Mouse (Mus musculus) embryonic facial prominence, embryonic 12.5 days (tissue): Measurements from ENCODE around the gene Pdik1l. TPM values are rescaled to one million over a fixed set of nuclear protein-coding genes. Genes with fewer than 3 reads are reported as not detected.

Experiments used
- ATAC-seq: fragments of 200-750 bp; cut with Nextera tagmentation; 2 replicates; pipeline ENCODE4 v1.8.0; 2017; ENCODE audit not compliant: insufficient number of reproducible peaks, insufficient read depth, low FRiP score, low TSS enrichment
- H3K27ac ChIP-seq: fragments of 300-500 bp; sonication (generic); 2 replicates; pipeline ENCODE4 v1.5.1; 2016; ENCODE audit warnings: mild to moderate bottlenecking
- H3K27me3 ChIP-seq: fragments of 300-500 bp; sonication (generic); 2 replicates; pipeline ENCODE4 v1.6.1; 2016; ENCODE audit warnings: mild to moderate bottlenecking, moderate library complexity
- H3K36me3 ChIP-seq: fragments of 300-500 bp; sonication (generic); 2 replicates; pipeline ENCODE4 v1.6.1; 2016; ENCODE audit warnings: mild to moderate bottlenecking
- H3K4me1 ChIP-seq: fragments of 300-500 bp; sonication (generic); 2 replicates; pipeline ENCODE4 v1.6.1; 2016
- H3K4me2 ChIP-seq: fragments of 300-500 bp; sonication (generic); replicated peaks from 2 replicates; pipeline ENCODE4 v1.6.1; 2016; ENCODE audit warnings: mild to moderate bottlenecking, moderate library complexity
- H3K4me3 ChIP-seq: fragments of 300-500 bp; sonication (generic); 2 replicates; pipeline ENCODE4 v1.5.1; 2016; ENCODE audit warnings: mild to moderate bottlenecking
- H3K9ac ChIP-seq: fragments of 300-500 bp; sonication (generic); 2 replicates; pipeline ENCODE4 v1.6.1; 2016; ENCODE audit warnings: mild to moderate bottlenecking, moderate library complexity
- H3K9me3 ChIP-seq: fragments of 300-500 bp; sonication (generic); 2 replicates; pipeline ENCODE4 v1.6.1; 2016; ENCODE audit warnings: mild to moderate bottlenecking, moderate library complexity
- WGBS: fragments of 180-500 bp; shearing (Covaris S2); methylation state at CpG from one replicate; pipeline ENCODE4 v1.1.7; 2016; 5-methylcytosine and 5-hydroxymethylcytosine counted together
- polyA plus RNA-seq: library from polyadenylated mRNA; unstranded; fragments of >200 nt; fragmentation: Nextera tagmentation; extraction: Ambion mirVana; gene quantifications from 2 replicates; pipeline ENCODE4 v1.2.1, GENCODE M21; 2016

Pdik1l gene
- polyA plus RNA-seq, 1 experiment from 2014 or later: 24.8 TPM

DNA sequence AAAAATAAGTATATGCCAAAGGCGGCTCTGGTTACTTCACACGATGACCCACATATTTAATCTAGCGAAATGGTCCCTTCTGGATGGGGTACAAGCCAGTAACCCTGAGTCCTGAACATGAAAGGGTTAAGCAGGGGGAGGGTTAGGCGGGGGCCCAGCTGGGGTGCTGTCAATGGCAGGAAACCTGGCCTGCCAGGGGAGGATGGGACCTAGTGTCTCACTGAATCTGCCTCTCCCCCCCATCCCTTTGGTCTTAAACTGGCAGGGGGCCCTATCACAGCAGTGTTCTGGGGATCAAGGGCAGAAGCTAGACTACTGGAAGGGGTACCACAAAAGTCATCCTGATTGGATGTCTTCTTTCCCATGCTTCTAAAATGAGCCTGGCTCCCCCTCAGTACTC, 31.8 kb downstream of the Pdik1l start:
- Histone ChIP-seq H3K4me1 (peaks cover 52% of the 10 kb centered on the region), H3K4me3 (no peak overlapping the region), H3K36me3 (no peaks in the 10 kb centered on the region), H3K27me3 (peaks cover 45% of the 10 kb centered on the region), H3K9ac (0 out of 2 replicates have a peak overlapping the region, but pooled peaks have one; percentile 15), H3K27ac (no peak overlapping the region), H3K4me2 (no peak overlapping the region), H3K9me3 (no peaks in the 10 kb centered on the region)
- ATAC-seq: no peak
- WGBS: 25% methylated on average over 4 of the region's 4 CpGs

DNA sequence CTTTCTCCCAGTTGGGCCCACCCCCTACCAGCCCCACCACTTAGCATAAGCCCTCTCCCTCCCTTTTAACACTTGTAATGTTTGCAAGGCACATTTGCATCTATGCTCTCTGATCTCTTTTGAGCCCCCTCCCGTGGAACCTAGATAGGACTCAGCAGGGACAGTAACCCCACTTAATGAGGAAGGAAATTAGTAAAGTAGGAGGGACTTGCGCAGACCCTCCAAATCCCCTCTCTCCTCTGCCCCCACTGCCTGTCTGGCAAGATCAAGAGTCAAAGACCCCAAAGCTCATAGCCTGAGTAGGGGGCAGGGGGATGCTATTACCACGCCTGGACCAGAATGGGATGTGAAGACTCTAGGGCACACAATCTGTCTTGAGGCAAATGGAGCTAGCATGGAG, 32.9 kb downstream of the Pdik1l start:
- H3K27ac ChIP-seq: no peak overlapping the region
- no peak for ATAC-seq
- WGBS: 30% methylated on average over 3 of the region's 3 CpGs
- H3K9ac ChIP-seq: no peak overlapping the region
- H3K36me3 ChIP-seq: no peaks in the 10 kb centered on the region
- peaks cover 61% of the 10 kb centered on the region for H3K4me1 ChIP-seq
- H3K27me3 ChIP-seq: peaks cover 55% of the 10 kb centered on the region
- no peak overlapping the region for H3K4me2 ChIP-seq
- no peak overlapping the region for H3K4me3 ChIP-seq
- no peaks in the 10 kb centered on the region for H3K9me3 ChIP-seq

DNA sequence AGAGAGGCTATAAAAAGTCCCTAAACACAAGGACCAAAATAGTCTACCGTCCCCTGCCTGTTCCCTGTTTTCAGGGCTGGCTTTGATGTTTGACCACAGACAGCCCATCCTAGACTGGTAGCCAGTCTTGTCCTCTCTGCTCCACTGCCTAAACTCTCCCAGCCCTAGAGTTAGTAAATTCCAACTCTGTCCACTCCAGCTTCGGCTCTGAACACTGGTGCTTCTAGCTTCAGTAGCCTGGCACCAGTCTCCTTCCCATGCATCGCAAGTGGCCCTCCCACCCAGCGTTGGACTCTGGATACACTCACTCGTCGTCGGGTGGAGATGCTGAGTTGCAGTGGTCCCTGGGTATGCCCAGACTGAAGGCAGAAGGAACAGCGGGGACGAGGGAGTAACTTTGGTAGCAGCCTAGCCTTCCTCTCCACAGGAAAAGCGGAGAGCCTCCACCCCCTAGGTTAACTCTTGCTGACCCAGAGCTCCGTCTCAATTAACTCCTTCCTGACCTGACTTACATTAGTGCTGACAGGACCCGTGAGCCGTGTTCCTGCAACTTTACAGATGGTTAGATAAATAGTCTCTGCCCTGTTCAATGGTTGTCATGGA, 33.9 kb downstream of the Pdik1l start, which contains the start of gene Grrp1:
Gene Grrp1 (minus strand): TSS at position 385 of the 603 bp plus-strand sequence.
- Histone ChIP-seq H3K27me3 (peaks cover 65% of the 10 kb centered on the region), H3K9ac (peak within 1 kb of the TSS; percentile 31; the same call in 1 of the 2 replicates), H3K9me3 (no peaks in the 10 kb centered on the region), H3K4me3 (peak within 1 kb of the TSS; percentile 34), H3K4me1 (peaks cover 62% of the 10 kb centered on the region), H3K4me2 (peak within 1 kb of the TSS; percentile 89), H3K36me3 (no peaks in the 10 kb centered on the region), H3K27ac (no peak within 1 kb of the TSS; the same call in 1 of the 2 replicates)
- 2% methylated on average over 13 of the region's 13 CpGs for WGBS
- ATAC-seq: no peak

DNA sequence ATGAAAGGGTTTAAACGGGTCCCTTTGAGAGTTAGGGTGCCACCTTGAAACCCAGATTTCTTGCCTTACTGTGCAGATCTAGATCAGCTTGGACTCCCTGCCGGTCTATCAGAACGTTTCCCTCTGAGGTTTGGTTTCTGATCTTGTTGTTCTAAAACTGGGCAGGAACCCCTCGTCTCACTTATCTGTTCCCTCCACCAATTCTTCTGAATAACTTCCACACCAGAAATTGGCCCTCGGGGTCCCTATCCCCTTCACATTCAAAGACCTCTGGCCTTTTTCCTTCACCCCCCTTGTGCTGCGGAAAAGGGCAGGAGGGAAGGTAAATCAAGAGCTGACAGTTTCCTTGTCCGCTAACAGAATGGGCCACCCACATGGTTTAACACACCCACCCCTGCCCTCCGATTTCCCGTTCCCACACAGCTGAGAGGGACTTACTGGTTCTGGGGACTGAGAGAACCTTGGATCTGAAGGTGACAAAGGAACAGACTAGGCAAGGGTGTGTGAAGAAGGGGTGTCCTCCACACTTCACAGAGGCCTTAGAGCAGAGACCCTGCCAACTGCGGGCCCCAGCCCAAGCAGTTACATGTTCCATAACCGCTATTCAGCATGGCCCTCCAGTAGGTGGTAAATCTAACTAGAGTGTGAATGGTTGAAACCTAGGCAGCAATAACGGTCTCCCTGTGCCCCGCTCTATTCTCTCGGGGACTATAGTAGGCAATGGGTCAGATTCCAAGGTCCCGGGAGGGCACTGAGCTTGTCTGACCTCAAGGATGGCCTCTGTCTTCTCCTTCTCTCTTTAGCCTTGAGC, 34.6 kb downstream of the Pdik1l start:
- Histone ChIP-seq H3K9ac (peak overlapping the region; percentile 31; the same call in 1 of the 2 replicates), H3K4me1 (peaks cover 62% of the 10 kb centered on the region), H3K4me3 (peak overlapping the region; percentile 34), H3K27ac (no peak overlapping the region), H3K4me2 (peak overlapping the region; percentile 89), H3K36me3 (no peaks in the 10 kb centered on the region), H3K27me3 (peaks cover 72% of the 10 kb centered on the region), H3K9me3 (no peaks in the 10 kb centered on the region)
- WGBS: 6% methylated on average over 15 of the region's 15 CpGs
- ATAC-seq: no peak

DNA sequence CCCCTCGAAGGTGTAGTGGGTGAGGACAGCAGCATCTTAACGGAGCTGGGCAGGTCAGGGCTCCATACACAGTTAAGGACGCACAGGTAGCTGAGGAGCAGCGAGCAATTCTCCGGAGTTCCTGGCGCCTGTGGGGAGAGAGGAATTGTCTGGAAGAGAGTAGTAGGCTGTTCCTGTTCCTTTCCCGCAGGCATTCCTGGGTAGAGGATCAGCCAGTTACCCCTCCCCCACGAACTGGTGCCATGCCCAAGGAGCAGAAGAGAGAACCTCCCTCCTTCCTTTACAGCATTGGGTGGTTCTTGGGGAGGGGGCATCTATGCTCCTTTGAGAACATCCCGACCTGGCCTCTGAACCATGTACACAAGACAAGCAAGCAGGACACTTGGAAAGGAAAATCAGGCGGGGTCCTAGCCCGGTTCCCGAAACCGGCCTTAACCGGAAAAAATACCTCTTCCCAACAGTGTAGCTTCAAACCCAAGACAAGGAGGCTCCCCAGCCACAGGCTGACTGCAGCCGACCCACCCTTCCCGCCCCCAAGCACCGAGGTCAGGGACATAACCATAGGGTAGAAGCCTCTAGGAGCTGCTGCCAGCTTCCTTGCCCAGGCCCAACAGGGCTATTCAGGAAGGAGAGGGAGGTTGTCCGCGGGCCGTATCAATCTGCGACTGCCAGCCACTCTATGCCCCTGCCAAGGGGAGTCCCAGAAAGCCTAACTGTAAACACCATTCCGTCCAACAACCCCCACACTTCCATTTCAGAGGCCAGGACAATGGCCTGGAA, 35.4 kb downstream of the Pdik1l start:
- Histone ChIP-seq H3K4me3 (peak overlapping the region; percentile 50), H3K9ac (peak overlapping the region; percentile 60), H3K36me3 (no peaks in the 10 kb centered on the region), H3K4me1 (peaks cover 56% of the 10 kb centered on the region), H3K4me2 (peak overlapping the region; percentile 89), H3K27ac (no peak overlapping the region), H3K27me3 (peaks cover 80% of the 10 kb centered on the region), H3K9me3 (no peaks in the 10 kb centered on the region)
- no peak for ATAC-seq
- 5% methylated on average over 22 of the region's 22 CpGs for WGBS

DNA sequence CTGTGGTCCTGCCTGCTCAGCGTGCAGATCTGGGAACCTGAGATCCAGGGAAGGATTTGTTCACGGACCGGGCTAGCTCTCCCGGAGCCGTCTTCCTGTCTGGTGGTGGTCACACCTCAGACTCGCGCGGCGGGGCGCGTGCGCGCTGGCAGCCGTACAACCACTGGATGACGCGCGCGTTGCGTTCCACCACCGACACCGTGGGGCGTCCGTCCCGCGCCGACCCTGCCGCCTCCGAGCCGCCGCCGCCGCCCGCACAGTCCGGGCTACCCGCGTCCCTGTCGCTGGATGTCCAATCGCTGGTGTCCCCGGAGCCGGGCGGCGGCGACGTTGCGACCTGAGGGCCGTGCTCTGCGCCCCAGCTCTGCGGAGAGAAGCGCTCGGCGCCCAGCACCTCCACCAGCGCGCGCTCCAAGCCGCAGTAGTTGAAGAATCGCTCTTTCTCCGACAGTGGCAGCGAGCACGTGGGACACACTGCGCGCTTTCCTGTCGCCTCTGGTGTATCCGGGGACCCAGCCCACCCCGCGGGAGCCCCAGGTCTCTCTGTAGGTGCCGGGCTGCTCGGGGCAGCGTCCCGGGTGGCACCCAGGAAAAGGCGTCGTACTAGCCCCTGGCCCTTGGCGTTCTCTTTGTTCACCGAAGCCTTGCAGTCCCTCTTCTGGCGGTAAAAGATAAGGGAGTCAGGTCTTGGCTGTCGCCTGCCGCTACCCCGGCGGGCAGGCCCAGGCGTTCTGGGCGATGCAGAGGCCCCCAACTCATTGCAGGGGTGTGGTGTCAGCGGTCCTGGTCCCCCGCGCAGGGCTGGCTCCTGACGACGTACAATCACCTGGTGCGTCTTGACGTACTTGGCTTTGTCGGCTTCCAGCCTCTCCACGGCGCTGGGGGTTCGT, 36.2 kb downstream of the Pdik1l start:
- Histone ChIP-seq H3K27ac (no peak overlapping the region), H3K9ac (peak overlapping the region; percentile 60), H3K4me3 (peak overlapping the region; percentile 50), H3K4me1 (peaks cover 51% of the 10 kb centered on the region), H3K4me2 (peak overlapping the region; percentile 89), H3K9me3 (no peaks in the 10 kb centered on the region), H3K36me3 (no peaks in the 10 kb centered on the region), H3K27me3 (peaks cover 88% of the 10 kb centered on the region)
- no peak for ATAC-seq
- 1% methylated on average over 88 of the region's 91 CpGs for WGBS

DNA sequence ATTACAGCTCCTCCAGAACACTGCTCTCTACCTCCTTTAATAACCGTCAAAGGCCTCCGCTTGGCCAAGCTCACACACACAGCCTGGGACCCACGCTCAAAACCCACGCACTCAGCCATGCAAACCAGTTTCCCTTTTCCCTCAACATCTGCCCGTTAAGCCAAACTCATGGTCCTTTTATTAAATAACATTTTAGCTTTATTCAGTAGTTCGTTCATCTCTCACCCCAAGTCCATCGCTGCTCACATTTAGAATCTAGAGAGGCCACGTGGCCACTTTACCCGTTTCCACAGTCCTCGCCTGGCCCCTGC, 36.8 kb downstream of the Pdik1l start:
- Histone ChIP-seq H3K9me3 (no peaks in the 10 kb centered on the region), H3K9ac (peak overlapping the region; percentile 60), H3K4me2 (peak overlapping the region; percentile 89), H3K36me3 (no peaks in the 10 kb centered on the region), H3K27ac (no peak overlapping the region), H3K4me3 (peak overlapping the region; percentile 50), H3K27me3 (peaks cover 92% of the 10 kb centered on the region), H3K4me1 (peaks cover 50% of the 10 kb centered on the region)
- 15% methylated on average over 10 of the region's 10 CpGs for WGBS
- no peak for ATAC-seq

DNA sequence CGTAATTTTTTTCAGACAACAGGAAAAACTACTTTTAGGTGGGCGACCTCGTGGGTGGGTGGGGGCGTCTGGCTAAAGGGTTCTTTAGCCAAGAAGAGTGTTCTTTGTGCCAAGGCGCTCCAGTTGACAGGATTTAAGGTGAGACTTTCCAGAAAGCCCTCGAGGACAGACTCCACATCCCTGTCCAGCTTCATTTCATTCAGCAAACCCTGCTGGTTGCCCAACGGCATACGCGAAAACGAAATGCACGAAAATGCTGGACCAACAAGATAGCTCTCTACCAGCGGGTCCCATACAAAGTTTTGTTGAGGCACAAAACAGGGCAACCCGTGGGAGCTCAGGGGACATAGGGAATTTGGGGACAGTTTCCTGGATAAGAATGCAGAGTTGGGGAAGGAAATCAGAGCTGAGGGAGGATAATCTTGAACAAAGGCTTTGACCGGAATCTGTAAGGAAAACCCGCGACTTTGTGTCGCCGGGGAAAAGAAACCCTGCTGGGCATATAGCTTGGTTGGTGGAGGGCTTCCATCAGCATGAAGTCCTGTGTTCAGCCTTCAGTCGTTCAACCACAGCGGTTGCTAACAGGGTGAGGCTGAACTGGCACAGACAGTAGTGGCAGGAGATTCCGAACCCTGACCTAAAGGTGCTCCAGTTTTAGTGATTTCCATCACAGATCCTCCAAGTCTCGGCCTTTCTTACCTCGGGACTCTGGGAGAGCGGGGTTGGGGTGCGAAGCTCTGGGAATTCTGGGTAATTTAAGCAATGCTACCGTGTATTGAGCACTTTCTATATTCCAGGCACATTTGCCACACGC, 37.4 kb downstream of the Pdik1l start:
- peak overlapping the region; percentile 89 for H3K4me2 ChIP-seq
- no peaks in the 10 kb centered on the region for H3K9me3 ChIP-seq
- peaks cover 89% of the 10 kb centered on the region for H3K27me3 ChIP-seq
- no peak for ATAC-seq
- H3K36me3 ChIP-seq: no peaks in the 10 kb centered on the region
- H3K4me1 ChIP-seq: peaks cover 49% of the 10 kb centered on the region
- no peak overlapping the region for H3K27ac ChIP-seq
- WGBS: 6% methylated on average over 27 of the region's 27 CpGs
- H3K4me3 ChIP-seq: peak overlapping the region; percentile 50
- peak overlapping the region; percentile 48 for H3K9ac ChIP-seq

DNA sequence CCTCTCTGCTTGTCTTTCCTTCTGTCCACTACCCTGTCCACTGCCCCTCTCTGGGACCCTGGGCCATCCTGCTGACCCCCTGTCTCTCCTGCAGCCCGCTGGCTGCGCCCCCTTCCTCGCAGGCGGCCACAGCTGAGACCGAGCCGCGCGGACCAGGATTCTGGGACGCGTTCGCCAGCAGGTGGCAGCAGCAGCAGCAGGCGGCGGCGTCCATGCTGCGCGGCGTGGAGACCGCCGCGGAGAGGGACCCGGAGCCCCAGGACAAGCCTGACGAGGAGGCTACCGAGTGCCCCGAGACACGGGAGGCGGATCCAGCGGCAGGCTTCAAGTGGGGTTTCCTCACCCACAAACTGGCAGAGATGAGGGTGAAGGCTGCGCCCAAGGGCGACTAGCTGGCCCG, 38.0 kb downstream of the Pdik1l start:
- H3K27me3 ChIP-seq: peaks cover 85% of the 10 kb centered on the region
- WGBS: 2% methylated on average over 30 of the region's 30 CpGs
- ATAC-seq: peak; percentile 23; the same call in 1 of the 2 replicates
- H3K9ac ChIP-seq: peak overlapping the region; percentile 48
- peak overlapping the region; percentile 89 for H3K4me2 ChIP-seq
- no peak overlapping the region for H3K27ac ChIP-seq
- H3K4me1 ChIP-seq: peaks cover 53% of the 10 kb centered on the region
- H3K36me3 ChIP-seq: no peaks in the 10 kb centered on the region
- no peaks in the 10 kb centered on the region for H3K9me3 ChIP-seq
- H3K4me3 ChIP-seq: peak overlapping the region; percentile 50

DNA sequence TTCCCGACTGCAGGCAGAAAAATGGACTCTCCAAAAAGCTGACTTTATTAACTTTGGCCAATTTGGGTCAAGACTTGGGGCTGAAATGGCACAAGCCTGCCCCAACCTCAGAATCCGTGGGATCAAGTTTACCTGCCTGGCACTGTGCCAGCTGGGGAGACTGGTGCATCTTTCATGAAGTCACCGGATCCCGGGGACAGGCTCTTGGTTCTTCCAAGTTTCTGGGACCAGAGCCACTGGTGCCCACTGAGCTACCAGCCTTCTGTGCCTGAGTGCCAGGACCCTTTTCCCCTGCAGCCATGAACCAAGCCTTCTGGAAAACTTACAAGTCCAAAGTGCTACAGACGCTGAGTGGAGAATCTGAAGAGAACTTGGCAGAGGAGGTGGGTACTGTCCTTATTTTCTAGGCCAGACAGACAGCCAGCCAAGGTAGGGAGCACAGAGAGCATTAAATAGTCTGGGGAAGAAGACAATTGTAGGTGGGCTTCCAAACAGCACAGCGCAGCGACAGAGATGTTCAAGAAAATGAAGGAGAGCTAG, 40.9 kb downstream of the Pdik1l start, which contains the start of gene Gm30191:
Gene Gm30191 (plus strand): TSS at position 217 of the 540 bp plus-strand sequence.
- Histone ChIP-seq H3K9me3 (no peaks in the 10 kb centered on the region), H3K4me1 (peaks cover 38% of the 10 kb centered on the region), H3K4me2 (peak within 1 kb of the TSS; percentile 93), H3K4me3 (peak within 1 kb of the TSS; percentile 70), H3K27me3 (peaks cover 56% of the 10 kb centered on the region), H3K9ac (0 out of 2 replicates have a peak within 1 kb of the TSS, but pooled peaks have one; percentile 24), H3K27ac (no peak within 1 kb of the TSS), H3K36me3 (no peaks in the 10 kb centered on the region)
- no peak for ATAC-seq
- 69% methylated on average over 7 of the region's 7 CpGs for WGBS
